Mouse (Mus musculus): ENCODE measurements at regions not wholly inside any gene's neighbourhood (a gene's known extent, or its start where the extent isn't known, plus 50 kb on each side); places are given as distances from the start of the nearest gene placed in this dataset.

- no peak for DNase-seq
Observed at GRCm38 (mm10) chr2:166433655-166434333, 278.3 kb upstream of the Sulf2 start.

GRCm38 (mm10) chr2:166432948-166433654 lies 277.6 kb upstream of the Sulf2 start:
- DNase-seq: no peak

GRCm38 (mm10) chr2:166432531-166432930 lies 277.1 kb upstream of the Sulf2 start:
- no peak for DNase-seq

GRCm38 (mm10) chr2:166429918-166430317 lies 274.5 kb upstream of the Sulf2 start:
- no peak for DNase-seq

- DNase-seq: no peak
Observed at GRCm38 (mm10) chr2:166429494-166429893, 274.0 kb upstream of the Sulf2 start.

- DNase-seq: no peak
Observed at GRCm38 (mm10) chr2:166427390-166427789, 271.9 kb upstream of the Sulf2 start.

- peak; percentile 33 for DNase-seq
Observed at GRCm38 (mm10) chr2:166426960-166427359, 271.5 kb upstream of the Sulf2 start.

GRCm38 (mm10) chr2:166426457-166426856 lies 271.0 kb upstream of the Sulf2 start:
- no peak for DNase-seq

- no peak for DNase-seq
Observed at GRCm38 (mm10) chr2:166425141-166425540, 269.7 kb upstream of the Sulf2 start.

- DNase-seq: no peak
Observed at GRCm38 (mm10) chr2:166423132-166423660, 267.7 kb upstream of the Sulf2 start.

- no peak for DNase-seq
Observed at GRCm38 (mm10) chr2:166420275-166420674, 264.8 kb upstream of the Sulf2 start.

GRCm38 (mm10) chr2:166419271-166419670 lies 263.8 kb upstream of the Sulf2 start:
- DNase-seq: no peak

- DNase-seq: no peak
Observed at GRCm38 (mm10) chr2:166418279-166418678, 262.8 kb upstream of the Sulf2 start.

- DNase-seq: no peak
Observed at GRCm38 (mm10) chr2:166417628-166418027, 262.2 kb upstream of the Sulf2 start.

GRCm38 (mm10) chr2:166415481-166415965 lies 260.1 kb upstream of the Sulf2 start:
- no peak for DNase-seq

GRCm38 (mm10) chr2:166414856-166415255 lies 259.4 kb upstream of the Sulf2 start:
- DNase-seq: no peak

GRCm38 (mm10) chr2:166412031-166412858 lies 256.8 kb upstream of the Sulf2 start:
- no peak for DNase-seq

- DNase-seq: no peak
Observed at GRCm38 (mm10) chr2:166409391-166409790, 253.9 kb upstream of the Sulf2 start.

GRCm38 (mm10) chr2:166408806-166409205 lies 253.3 kb upstream of the Sulf2 start:
- peak; percentile 27 for DNase-seq

GRCm38 (mm10) chr2:166408009-166408408 lies 252.5 kb upstream of the Sulf2 start:
- DNase-seq: no peak

- no peak for DNase-seq
Observed at GRCm38 (mm10) chr2:166406826-166407225, 251.4 kb upstream of the Sulf2 start.

GRCm38 (mm10) chr2:166403319-166403718 lies 247.9 kb upstream of the Sulf2 start:
- peak; percentile 52 for DNase-seq

- no peak for DNase-seq
Observed at GRCm38 (mm10) chr2:166401860-166402259, 246.4 kb upstream of the Sulf2 start.

All from kidney, adult 11 months (tissue).